Mouse (Mus musculus) kidney, adult 2 months (tissue): Measurements from ENCODE around the gene Ccdc144b.

ENCODE experiments used
- CTCF ChIP-seq: fragments of 200-500 bp; conservative IDR thresholded peaks from 2 replicates; pipeline ENCODE4 v1.5.1; 2011; ENCODE audit warnings: low read depth, mild to moderate bottlenecking, control low read depth, low read length, moderate library complexity, mixed read lengths; ENCODE audit not compliant: insufficient read depth, insufficient read length
- POLR2A ChIP-seq: fragments of 200-500 bp; IDR thresholded peaks from one replicate; pipeline ENCODE4 v1.6.1; 2011; ENCODE audit warnings: low read depth, low read length, control low read depth

DNA sequence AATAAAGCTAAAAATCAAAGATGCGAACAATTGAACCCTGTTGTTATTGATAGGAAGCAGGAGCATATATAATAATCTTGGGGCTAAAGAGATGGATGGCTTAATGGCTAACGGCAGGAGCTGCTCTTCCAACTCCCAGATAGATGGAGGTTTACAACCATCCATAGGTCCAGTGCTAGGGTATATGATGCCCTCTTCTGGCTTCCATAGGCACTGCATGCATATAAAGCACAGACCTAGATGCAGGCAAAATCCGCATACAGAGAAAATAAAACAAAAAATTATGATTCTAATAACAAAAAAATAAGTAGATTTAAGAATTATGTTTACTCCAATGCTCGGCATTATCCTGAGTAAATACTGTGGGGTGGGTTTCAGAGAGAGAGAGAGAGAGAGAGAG is 80.4 kb downstream of the Ccdc144b start:
- no peak for TF ChIP-seq POLR2A
- peak; percentile 35 for TF ChIP-seq CTCF
